Mouse (Mus musculus): ENCODE data around the gene Lifr.

GRCm38 (mm10) chr15:7084780-7085497 is 5.5 kb upstream of the Lifr start:
- no peak for TF ChIP-seq CTCF (IDR thresholded peaks at IDR 0.05; ENCODE audit: borderline replicate concordance, control insufficient read depth, extremely low read depth, insufficient read depth, low read length, poor library complexity)
- TF ChIP-seq POLR2A (IDR thresholded peaks at IDR 0.05; ENCODE audit: control insufficient read depth, extremely low read depth, insufficient read depth, low read length, poor library complexity), result no peak

Measured in thymus, adult 2 months (tissue).